Mouse (Mus musculus) hindbrain, embryonic 15.5 days (tissue): ENCODE results near the gene Pycr1. TPM values are rescaled to one million over a fixed set of nuclear protein-coding genes. Genes with fewer than 3 reads are reported as not detected.

Source experiments
- ATAC-seq: fragments of 200-750 bp; cut with Nextera tagmentation; 2 replicates; pipeline ENCODE4 v1.8.0; 2017; ENCODE audit warnings: low read depth, moderate number of reproducible peaks, moderate TSS enrichment; ENCODE audit not compliant: low FRiP score
- H3K27ac ChIP-seq: fragments of 300-500 bp; sonication (generic); replicated peaks from 2 replicates; pipeline ENCODE4 v1.5.1; 2015; ENCODE audit warnings: mild to moderate bottlenecking, inconsistent platforms
- H3K27me3 ChIP-seq: fragments of 300-500 bp; sonication (generic); 2 replicates; pipeline ENCODE4 v1.6.1; 2015; ENCODE audit warnings: control low read depth, inconsistent platforms
- H3K36me3 ChIP-seq: fragments of 300-500 bp; sonication (generic); 2 replicates; pipeline ENCODE4 v1.6.1; 2015; ENCODE audit warnings: control low read depth, inconsistent platforms
- H3K4me1 ChIP-seq: fragments of 300-500 bp; sonication (generic); replicated peaks from 2 replicates; pipeline ENCODE4 v1.6.1; 2015; ENCODE audit warnings: control low read depth, inconsistent platforms
- H3K4me2 ChIP-seq: fragments of 300-500 bp; sonication (generic); 2 replicates; pipeline ENCODE4 v1.6.1; 2015; ENCODE audit warnings: moderate library complexity, mild to moderate bottlenecking, inconsistent platforms
- H3K4me3 ChIP-seq: fragments of 300-500 bp; sonication (generic); 2 replicates; pipeline ENCODE4 v1.5.1; 2015; ENCODE audit warnings: mild to moderate bottlenecking, inconsistent platforms
- H3K9ac ChIP-seq: fragments of 300-500 bp; sonication (generic); 2 replicates; pipeline ENCODE4 v1.6.1; 2015; ENCODE audit warnings: inconsistent platforms
- H3K9me3 ChIP-seq: fragments of 300-500 bp; sonication (generic); 2 replicates; pipeline ENCODE4 v1.6.1; 2016; ENCODE audit warnings: control low read depth, inconsistent platforms
- whole genome bisulfite sequencing: fragments of 180-500 bp; shearing (Covaris S2); methylation state at CpG from one replicate; pipeline ENCODE4 v1.1.7; 2015; 5-methylcytosine and 5-hydroxymethylcytosine counted together
- polyA plus RNA-seq: library from polyadenylated mRNA; unstranded; fragments of >200 nt; fragmentation: Nextera tagmentation; extraction: Ambion mirVana; gene quantifications from 2 replicates; pipeline ENCODE4 v1.2.1, GENCODE M21; 2015

Gene Pycr1
- polyA plus RNA-seq, 1 experiment from 2014 or later = 21.3 TPM

- Histone ChIP-seq H3K27ac (peak overlapping the region; percentile 63; the same call in 1 of the 2 replicates), H3K9me3 (no peaks in the 10 kb centered on the region), H3K4me3 (peak overlapping the region; percentile 77; the same call in 1 of the 2 replicates), H3K9ac (peak overlapping the region; percentile 29; the same call in 1 of the 2 replicates), H3K36me3 (peaks cover 13% of the 10 kb centered on the region), H3K4me1 (peaks cover 39% of the 10 kb centered on the region), H3K27me3 (no peaks in the 10 kb centered on the region), H3K4me2 (peak overlapping the region; percentile 87)
- WGBS = 37% methylated on average over 7 of the region's 7 CpGs
- no peak for ATAC-seq
Observed at GRCm38 (mm10) chr11:120630881-120631725, 12.5 kb downstream of the Pycr1 start.

- peak overlapping the region; percentile 87 for H3K4me2 ChIP-seq
- H3K36me3 ChIP-seq = peaks cover 13% of the 10 kb centered on the region
- peak overlapping the region; percentile 63 for H3K27ac ChIP-seq
- no peak for ATAC-seq
- peak overlapping the region; percentile 3; the same call in 1 of the 2 replicates for H3K4me3 ChIP-seq
- H3K4me1 ChIP-seq = peaks cover 45% of the 10 kb centered on the region
- H3K9ac ChIP-seq = peak overlapping the region; percentile 29; the same call in 1 of the 2 replicates
- 43% methylated on average over 5 of the region's 5 CpGs for WGBS
- no peaks in the 10 kb centered on the region for H3K9me3 ChIP-seq
- H3K27me3 ChIP-seq = no peaks in the 10 kb centered on the region
Observed at GRCm38 (mm10) chr11:120630401-120630871, 13.1 kb downstream of the Pycr1 start.

DNA sequence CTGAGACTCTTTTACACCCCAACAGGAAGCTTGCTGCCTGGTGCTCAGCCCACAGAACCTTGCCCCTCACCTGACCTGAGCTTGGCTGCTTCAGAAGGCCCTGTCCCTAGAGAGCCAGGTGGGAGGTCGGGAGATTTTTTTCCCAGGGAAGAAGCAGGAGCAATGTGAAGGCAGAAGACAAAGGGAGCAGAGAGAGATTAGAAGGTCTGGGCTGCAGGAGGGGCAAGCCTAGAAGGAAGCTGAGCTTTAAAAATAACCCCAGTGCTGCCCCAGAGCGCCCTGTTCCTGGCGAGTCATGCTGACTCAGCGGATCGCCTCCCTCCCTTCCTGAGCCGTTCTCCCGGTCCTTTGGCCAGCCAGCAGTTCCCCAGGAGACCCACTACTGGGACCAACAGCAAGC is 13.7 kb downstream of the Pycr1 start:
- 42% methylated on average over 7 of the region's 7 CpGs for WGBS
- Histone ChIP-seq H3K4me2 (peak overlapping the region; percentile 87; the same call in 1 of the 2 replicates), H3K36me3 (peaks cover 13% of the 10 kb centered on the region), H3K4me3 (no peak overlapping the region), H3K27me3 (no peaks in the 10 kb centered on the region), H3K4me1 (peaks cover 50% of the 10 kb centered on the region), H3K9me3 (no peaks in the 10 kb centered on the region), H3K27ac (peak overlapping the region; percentile 63), H3K9ac (peak overlapping the region; percentile 29; the same call in 1 of the 2 replicates)
- ATAC-seq = no peak

- Histone ChIP-seq H3K4me3 (no peak overlapping the region), H3K27ac (no peak overlapping the region)
- 73% methylated on average over 23 of the region's 23 CpGs for WGBS
Observed at GRCm38 (mm10) chr11:120629341-120629730, 14.2 kb downstream of the Pycr1 start.

DNA sequence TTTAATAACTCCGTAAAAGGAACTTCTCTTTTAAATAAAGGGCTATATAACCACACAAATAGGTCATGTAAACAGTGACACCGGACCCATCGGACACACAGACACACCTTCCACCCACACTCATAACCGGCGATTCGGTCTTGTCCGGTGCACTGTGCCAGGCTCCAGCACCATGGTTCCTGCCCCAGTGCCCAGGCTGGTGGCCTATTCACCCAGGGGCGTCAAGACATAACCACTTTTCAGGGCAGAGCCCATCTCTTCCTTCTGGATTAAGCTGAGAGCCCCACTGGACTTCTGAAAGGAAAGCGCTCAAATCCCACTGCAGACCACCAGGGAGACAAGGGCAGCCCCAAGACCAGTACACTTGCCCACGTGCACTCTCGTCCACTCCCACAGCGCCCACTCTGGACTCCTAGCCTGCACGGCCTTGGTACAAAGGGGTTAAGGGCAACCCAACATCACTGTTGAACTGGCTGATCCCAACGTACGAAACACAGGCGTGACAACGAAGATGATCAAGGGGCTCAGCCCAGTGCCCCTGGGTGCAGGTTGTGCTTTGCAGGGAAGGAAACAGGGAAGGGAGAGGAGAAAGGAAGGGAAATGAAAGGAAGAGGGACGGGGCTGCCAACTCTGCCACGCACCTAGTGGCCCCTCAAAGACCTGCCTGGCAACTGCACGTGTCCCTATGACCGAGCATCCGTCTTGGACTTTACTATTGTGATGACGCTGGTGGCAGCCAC is 14.8 kb downstream of the Pycr1 start:
- 94% methylated on average over 23 of the region's 23 CpGs for WGBS
- H3K27ac ChIP-seq = no peak overlapping the region
- no peaks in the 10 kb centered on the region for H3K27me3 ChIP-seq
- no peak overlapping the region for H3K4me2 ChIP-seq
- no peak overlapping the region for H3K9ac ChIP-seq
- ATAC-seq = no peak
- H3K4me3 ChIP-seq = no peak overlapping the region
- H3K36me3 ChIP-seq = peaks cover 13% of the 10 kb centered on the region
- peaks cover 52% of the 10 kb centered on the region for H3K4me1 ChIP-seq
- H3K9me3 ChIP-seq = no peaks in the 10 kb centered on the region

More at GRCm38 (mm10) chr11:120629341-120629730, 14.2 kb downstream of the Pycr1 start:
- H3K9me3 ChIP-seq = no peaks in the 10 kb centered on the region
- ATAC-seq = no peak
- H3K4me2 ChIP-seq = no peak overlapping the region
- H3K4me1 ChIP-seq = peaks cover 50% of the 10 kb centered on the region
- H3K9ac ChIP-seq = no peak overlapping the region
- H3K27me3 ChIP-seq = no peaks in the 10 kb centered on the region
- peaks cover 13% of the 10 kb centered on the region for H3K36me3 ChIP-seq

DNA sequence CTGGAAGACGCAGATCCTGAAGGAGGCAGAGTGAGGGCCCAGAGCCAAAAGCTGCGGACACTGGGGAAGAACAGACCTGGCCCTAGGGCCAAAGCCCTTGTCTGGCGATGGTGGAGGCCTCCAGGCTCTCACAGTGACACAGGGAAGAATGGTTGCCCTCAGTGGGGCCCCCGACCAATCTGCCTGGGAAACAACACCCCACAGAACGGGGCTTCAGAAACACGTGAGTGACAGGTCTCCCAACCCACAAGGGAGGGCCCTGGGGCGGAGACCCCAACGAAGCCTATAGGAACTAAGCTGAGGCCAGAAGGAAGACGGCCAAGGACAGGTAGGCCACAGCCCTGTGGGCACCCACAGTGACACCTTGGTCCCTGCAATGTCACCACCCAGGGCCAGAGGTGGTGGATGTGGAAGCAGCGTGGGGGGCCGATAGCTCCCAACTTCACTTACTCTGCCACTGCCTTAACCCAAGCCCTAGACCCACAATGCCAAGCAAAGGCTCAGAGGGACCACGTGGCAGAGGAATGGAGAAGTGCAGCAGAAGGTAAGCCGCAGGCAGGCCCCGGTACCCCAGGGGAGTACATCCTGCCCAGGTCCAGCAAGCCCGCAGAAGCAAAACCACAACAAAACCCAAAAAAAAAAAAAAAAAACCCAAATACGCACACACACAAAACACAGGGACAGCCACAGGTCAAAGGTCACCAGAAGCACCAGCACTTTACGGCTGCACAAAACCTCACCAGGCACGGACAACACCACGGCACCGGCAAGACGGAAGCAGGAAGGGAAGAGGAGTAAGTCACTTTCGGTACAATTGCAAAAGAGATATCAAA is 15.9 kb downstream of the Pycr1 start:
- H3K4me3 ChIP-seq = no peak overlapping the region
- WGBS = 76% methylated on average over 22 of the region's 22 CpGs
- peaks cover 57% of the 10 kb centered on the region for H3K4me1 ChIP-seq
- no peaks in the 10 kb centered on the region for H3K9me3 ChIP-seq
- no peak overlapping the region for H3K4me2 ChIP-seq
- no peak overlapping the region for H3K9ac ChIP-seq
- H3K27me3 ChIP-seq = no peaks in the 10 kb centered on the region
- peaks cover 17% of the 10 kb centered on the region for H3K36me3 ChIP-seq
- H3K27ac ChIP-seq = no peak overlapping the region
- ATAC-seq = no peak

DNA sequence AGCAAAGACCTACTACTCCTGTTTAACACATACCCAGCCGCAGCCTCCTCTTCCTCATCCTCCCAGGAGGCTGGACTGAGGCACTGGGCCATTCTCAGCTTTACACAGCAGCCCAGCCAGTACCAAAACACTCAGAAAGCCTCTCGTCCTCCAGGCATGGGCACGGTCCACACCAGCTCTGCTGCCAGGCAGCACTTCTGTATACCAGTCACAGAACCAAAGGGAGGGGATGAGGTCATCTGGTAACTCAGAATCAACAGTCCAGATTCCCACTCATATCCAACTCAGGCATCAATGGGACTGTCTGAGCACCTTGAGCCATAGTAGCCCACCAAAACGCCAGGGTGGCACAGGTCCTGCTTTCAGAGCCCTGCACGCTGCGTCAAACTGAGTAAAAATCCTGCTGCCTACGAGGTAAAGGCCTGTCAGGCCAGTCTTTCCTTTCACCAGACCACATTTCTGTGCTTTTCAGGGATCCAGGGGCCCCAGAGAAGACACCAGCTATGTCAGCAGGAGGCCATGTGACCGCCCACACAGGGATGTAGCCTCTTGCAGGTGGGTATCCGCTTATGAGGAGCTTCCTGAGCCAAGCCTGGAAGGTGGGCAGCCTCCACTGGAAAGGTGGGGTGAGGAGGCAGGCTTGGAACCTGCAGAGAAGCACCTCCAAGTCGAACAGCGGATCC is 16.6 kb downstream of the Pycr1 start:
- 90% methylated on average over 11 of the region's 11 CpGs for WGBS
- H3K4me3 ChIP-seq = no peak overlapping the region
- peaks cover 50% of the 10 kb centered on the region for H3K4me1 ChIP-seq
- H3K27ac ChIP-seq = no peak overlapping the region
- H3K9ac ChIP-seq = no peak overlapping the region
- no peak overlapping the region for H3K4me2 ChIP-seq
- H3K9me3 ChIP-seq = no peaks in the 10 kb centered on the region
- H3K36me3 ChIP-seq = peaks cover 21% of the 10 kb centered on the region
- no peaks in the 10 kb centered on the region for H3K27me3 ChIP-seq
- ATAC-seq = no peak

DNA sequence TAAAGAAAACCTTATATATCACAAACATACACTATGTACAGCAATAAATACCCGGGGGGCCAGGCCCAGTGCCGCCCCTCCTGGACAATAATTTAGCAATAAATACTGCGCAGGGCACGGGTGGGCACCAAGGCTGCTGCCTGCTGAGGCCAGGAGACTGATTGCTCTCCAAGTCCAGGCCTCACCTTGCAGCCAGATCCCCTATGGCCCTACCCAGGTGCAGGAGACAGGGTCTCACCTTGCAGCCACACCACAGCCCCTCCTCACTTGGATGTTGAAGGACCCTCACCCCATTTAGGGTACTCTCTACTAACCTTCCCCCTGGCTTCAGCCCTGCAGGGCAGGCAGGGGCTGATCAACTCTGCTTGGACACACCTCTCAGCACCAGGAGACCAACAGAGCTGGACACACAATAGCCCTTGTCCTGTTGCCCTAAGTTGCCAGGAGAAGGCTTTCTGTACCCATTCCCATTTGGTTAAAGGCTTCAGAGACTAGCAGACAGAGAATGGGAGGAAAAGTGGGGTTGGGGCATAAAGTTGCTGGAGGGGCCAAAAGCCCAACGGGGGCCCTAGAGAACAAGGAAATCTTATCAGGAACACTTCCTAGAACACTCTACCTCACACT is 18.3 kb downstream of the Pycr1 start, which contains the start of gene Sirt7:
Sirt7 (minus strand) TSS at position 89 of the 624 bp plus-strand sequence.
- peak; percentile 23 for ATAC-seq
- Histone ChIP-seq H3K4me1 (peaks cover 34% of the 10 kb centered on the region), H3K9ac (peak within 1 kb of the TSS; percentile 86), H3K27ac (peak within 1 kb of the TSS; percentile 86), H3K4me2 (peak within 1 kb of the TSS; percentile 96), H3K27me3 (no peaks in the 10 kb centered on the region), H3K9me3 (no peaks in the 10 kb centered on the region), H3K36me3 (peaks cover 34% of the 10 kb centered on the region), H3K4me3 (peak within 1 kb of the TSS; percentile 95)
- WGBS = 21% methylated on average over 5 of the region's 5 CpGs

DNA sequence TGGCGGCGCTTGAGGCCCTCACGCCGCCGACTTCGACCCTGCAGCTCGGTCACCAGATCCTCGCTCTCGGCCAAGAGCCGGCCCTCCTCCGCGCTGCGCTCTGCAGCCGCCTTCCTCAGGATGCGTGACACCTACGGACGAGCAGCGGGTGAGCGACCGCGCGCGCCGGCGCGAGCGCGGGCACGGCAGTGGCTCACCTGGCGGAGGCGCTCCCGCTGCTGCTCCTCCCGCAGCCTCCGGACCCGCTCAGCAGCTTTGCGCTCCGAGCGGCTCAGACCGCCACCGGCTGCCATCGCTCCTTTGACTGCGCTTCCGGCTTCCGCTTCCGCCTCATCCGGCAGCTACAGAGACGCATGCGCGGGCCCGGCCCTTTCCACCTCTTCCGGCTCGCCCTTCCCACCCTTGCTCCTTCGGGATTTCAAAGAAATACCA is 18.9 kb downstream of the Pycr1 start:
- Histone ChIP-seq H3K4me3 (peak overlapping the region; percentile 95), H3K9me3 (no peaks in the 10 kb centered on the region), H3K9ac (peak overlapping the region; percentile 86), H3K27me3 (no peaks in the 10 kb centered on the region), H3K4me2 (peak overlapping the region; percentile 96), H3K27ac (peak overlapping the region; percentile 86), H3K4me1 (peaks cover 29% of the 10 kb centered on the region), H3K36me3 (peaks cover 40% of the 10 kb centered on the region)
- under 1% methylated on average over 49 of the region's 53 CpGs for WGBS
- peak; percentile 88 for ATAC-seq

GRCm38 (mm10) chr11:120623961-120624679 is 19.4 kb downstream of the Pycr1 start:
- Histone ChIP-seq H3K9me3 (no peaks in the 10 kb centered on the region), H3K4me1 (peaks cover 23% of the 10 kb centered on the region), H3K9ac (peak overlapping the region; percentile 86), H3K4me3 (peak overlapping the region; percentile 95), H3K27me3 (no peaks in the 10 kb centered on the region), H3K4me2 (peak overlapping the region; percentile 96), H3K36me3 (peaks cover 39% of the 10 kb centered on the region), H3K27ac (peak overlapping the region; percentile 86)
- ATAC-seq = peak; percentile 57
- 13% methylated on average over 29 of the region's 30 CpGs for WGBS
